Mouse (Mus musculus) right cerebral cortex, postnatal 4 days (tissue): ENCODE results near the gene Smtnl2.
A peak's percentile ranks its signal among the peaks of the same experiment; 100 is the strongest.
"Not testable (repeated sequence)": the region's sequence is repeated elsewhere in the genome, so short reads cannot be mapped to it uniquely, and the experiment has no call there.

ENCODE experiments used
- DNase-seq: peaks from one replicate; pipeline ENCODE4 v3.0.0-alpha.2; 2022

Gene Smtnl2

GRCm38 (mm10) chr11:72354971-72355728, 56.4 kb downstream of the Smtnl2 start:
- peak; percentile 80 for DNase-seq

- DNase-seq: no peak
These were observed 58.3 kb downstream of the Smtnl2 start for GRCm38 (mm10) chr11:72353186-72353585.

DNA sequence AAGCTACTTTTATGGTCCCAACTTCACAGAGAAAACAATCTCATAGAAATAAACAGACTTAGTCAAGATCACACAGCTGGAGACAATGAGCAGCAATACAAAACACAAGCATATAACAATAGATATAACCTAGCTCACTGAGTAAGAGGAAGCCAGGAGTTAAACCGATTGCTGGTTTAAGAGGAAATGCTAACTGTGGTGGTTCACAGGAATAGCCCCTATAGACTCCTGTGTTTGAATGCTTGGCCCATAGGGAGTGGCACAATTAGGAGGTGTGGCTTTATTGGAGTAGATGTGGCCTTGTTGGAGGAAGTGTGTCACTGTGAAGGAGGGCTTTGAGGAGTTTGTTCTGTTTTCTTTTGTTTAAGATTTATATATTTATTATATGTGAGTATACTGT, 59.2 kb downstream of the Smtnl2 start:
- DNase-seq: no peak

- DNase-seq: no peak
These were observed 61.9 kb downstream of the Smtnl2 start for GRCm38 (mm10) chr11:72349652-72350051.

- DNase-seq: no peak
These were observed 62.5 kb downstream of the Smtnl2 start for GRCm38 (mm10) chr11:72349016-72349415.

DNA sequence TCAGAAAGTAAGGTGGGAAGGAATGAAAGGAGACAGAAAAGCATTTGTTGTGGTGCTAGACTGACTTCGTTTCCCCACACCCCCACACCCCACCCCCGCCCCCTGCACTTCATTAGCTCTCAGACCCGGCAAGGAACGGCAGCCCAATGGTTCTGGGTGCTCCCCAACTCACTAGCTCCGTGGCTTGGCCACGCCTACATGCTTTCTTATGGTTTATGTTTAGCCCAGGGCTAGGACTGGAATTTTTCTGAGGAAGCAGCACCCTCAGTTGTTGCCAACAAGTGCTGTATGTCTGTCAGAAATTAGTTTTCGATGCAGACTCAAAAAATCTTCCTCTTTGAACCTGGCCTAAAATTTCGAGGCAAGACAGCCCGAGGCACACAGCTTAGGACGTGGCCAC, 63.0 kb downstream of the Smtnl2 start:
- no peak for DNase-seq

DNA sequence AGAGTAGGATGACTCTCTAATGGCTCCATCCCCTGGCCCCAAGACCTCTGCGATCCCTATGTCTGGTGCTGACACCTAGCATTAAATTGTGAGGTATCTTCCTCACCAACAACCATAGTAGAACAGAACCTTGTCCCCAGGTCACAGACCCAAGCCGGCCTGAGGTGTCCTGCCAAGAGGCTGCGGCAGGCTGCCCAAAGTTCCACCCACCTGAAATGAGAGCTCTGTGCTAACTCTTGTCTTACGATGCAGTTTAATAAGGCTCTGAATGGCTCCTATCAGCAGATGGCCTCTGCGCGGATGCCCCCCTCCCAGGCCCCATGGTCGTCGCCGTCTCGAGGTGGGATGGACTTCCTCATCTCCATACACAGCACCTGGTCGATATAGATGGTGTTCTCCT, 67.0 kb downstream of the Smtnl2 start:
- no peak for DNase-seq

DNA sequence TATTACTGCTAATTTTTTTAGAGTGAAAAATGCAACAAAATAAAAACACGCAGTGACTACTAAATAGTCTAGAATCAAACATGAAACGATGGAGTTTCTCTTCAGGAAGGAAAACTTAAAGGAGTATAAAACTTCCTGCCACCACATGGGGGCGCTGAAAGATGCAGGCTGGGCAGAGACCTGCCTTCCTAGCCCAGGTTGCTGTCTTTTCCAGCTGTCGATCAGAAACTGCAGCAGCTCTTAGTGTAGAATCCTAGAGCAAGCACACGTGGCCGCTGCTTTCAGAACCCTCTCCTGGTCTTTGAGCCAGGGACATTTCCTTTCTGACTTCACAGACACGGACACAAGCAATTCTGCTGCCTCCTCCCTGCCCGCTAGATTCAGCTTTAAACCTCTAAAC, 67.6 kb downstream of the Smtnl2 start:
- DNase-seq: peak; percentile 71

DNA sequence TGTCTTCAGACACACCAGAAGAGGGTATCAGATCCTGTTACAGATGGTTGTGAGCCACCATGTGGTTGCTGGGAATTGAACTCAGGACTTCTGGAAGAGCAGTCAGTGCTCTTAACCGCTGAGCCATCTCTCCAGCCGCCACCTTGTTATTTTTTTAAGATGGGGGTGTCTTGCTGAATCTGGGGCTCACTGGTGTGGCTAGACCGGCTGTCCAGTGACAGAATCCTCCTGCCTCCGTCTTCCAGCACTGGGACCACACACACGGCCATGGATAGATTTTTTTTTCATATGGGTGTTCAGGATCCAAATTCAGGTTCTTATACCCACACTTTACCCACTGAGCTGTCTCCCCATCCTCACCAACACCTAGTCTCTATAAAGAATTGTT, 68.3 kb downstream of the Smtnl2 start:
- not testable (repeated sequence) for DNase-seq

DNA sequence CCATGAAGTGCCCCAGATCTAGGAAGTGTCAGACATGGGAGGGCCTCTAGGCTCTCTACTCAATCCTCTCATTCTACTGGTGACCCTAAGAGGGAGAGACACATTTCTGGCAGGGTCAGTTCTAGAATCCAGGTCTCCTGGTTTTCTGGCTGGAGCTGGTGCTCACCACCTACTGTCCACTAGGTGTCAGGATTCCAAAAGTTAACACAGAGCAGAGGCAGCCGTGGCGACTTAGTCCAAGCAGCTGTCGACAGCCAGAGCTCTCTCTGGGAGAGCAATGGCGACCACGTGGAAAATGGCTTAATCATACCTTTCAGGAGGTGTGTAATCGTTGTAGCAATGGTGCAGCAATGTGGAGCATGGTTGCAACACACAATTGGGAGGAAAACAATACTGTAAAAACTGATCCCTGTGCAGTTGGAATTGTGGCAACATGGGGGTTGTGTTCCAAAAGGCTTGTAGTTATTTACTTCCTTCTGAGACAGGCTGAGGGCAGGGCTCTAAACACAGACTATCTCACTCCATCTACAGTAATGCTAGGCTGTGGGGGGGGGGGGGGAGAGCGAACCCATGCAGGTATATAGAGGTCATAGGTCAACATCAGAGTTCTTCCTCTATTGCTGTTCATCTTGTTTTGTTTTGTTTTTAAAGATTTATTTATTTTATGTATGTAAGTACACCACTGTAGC, 68.8 kb downstream of the Smtnl2 start:
- DNase-seq: peak; percentile 56

DNA sequence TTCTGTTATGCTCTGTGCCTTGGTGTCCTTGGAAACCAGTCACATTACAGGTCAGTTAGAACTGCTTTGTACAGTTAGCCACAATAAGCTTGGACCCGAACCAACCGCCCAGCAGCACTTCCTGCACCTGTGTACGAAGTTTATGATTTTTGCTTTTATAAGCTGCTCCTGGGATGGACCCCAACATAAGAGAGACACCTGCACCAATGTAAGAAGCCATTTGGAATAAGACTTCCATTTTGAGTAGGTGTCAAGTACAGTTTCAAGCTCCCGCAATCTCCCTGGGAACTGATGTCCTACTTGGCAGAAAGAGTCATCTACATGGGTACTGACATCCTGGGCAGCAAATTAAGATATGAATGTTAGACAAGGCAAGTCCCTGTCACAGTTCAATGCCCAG, 71.8 kb downstream of the Smtnl2 start:
- no peak for DNase-seq
